Mouse (Mus musculus) CH12.LX (cell line): ENCODE results near the gene 1700016K19Rik. TPM values are rescaled to one million over a fixed set of nuclear protein-coding genes. Genes with fewer than 3 reads are reported as not detected.

Source experiments
- DNase-seq: peaks from one replicate; pipeline ENCODE4 v3.0.0-alpha.2; 2013; ENCODE audit errors: extremely low read depth
- H3K27ac ChIP-seq: 2 replicates; pipeline ENCODE4 v1.5.1; 2012; ENCODE audit warnings: low read depth, mild to moderate bottlenecking, control low read depth, moderate library complexity; ENCODE audit not compliant: insufficient read depth
- H3K27me3 ChIP-seq: replicated peaks from 2 replicates; pipeline ENCODE3; 2012; ENCODE audit warnings: inconsistent platforms
- H3K36me3 ChIP-seq, 2 experiments: replicated peaks in 1 of 2; 2 replicates each; pipeline versions ENCODE3 to v1.6.1; 2012; ENCODE audit warnings: inconsistent platforms in 1 of 2, low read length in 1 of 2, mild to moderate bottlenecking in 1 of 2, mixed read lengths in 1 of 2, moderate library complexity in 1 of 2; ENCODE audit not compliant: control insufficient read depth in 1 of 2, insufficient read depth in 1 of 2
- H3K4me1 ChIP-seq, 2 experiments: 2 replicates each; pipeline ENCODE4 v1.6.1; 2012; ENCODE audit warnings: inconsistent platforms in 1 of 2, moderate library complexity in 1 of 2; ENCODE audit not compliant: insufficient read depth in 2 of 2, control insufficient read depth in 1 of 2
- H3K4me2 ChIP-seq: 2 replicates; pipeline ENCODE4 v1.6.1; 2012; ENCODE audit warnings: low read depth, mild to moderate bottlenecking, control low read depth; ENCODE audit not compliant: poor library complexity, insufficient read depth, severe bottlenecking
- H3K4me3 ChIP-seq, 3 experiments: fragments of 150-350 bp in 1 of 3; sonication (generic) in 1 of 3; replicated peaks in 1 of 3; 2 replicates each; pipeline versions ENCODE3 to v1.5.1; 2011 to 2012; ENCODE audit warnings: low read depth in 2 of 3, low read length in 2 of 3, mild to moderate bottlenecking in 2 of 3, moderate library complexity in 2 of 3, control low read depth in 1 of 3, improper control_type of control experiment in 1 of 3, inconsistent platforms in 1 of 3, mixed read lengths in 1 of 3; ENCODE audit not compliant: poor library complexity in 1 of 3
- H3K79me2 ChIP-seq: replicated peaks from 2 replicates; pipeline ENCODE4 v1.6.1; 2012; ENCODE audit warnings: mild to moderate bottlenecking, moderate library complexity; ENCODE audit not compliant: control insufficient read depth, poor library complexity, insufficient read depth, severe bottlenecking; ENCODE audit errors: extremely low read depth
- H3K9ac ChIP-seq: 2 replicates; pipeline ENCODE4 v1.6.1; 2012; ENCODE audit warnings: low read depth, mild to moderate bottlenecking, control low read depth, moderate library complexity; ENCODE audit not compliant: insufficient read depth
- H3K9me3 ChIP-seq: replicated peaks from 2 replicates; pipeline ENCODE3; 2012; ENCODE audit warnings: low read length, inconsistent platforms, mixed read lengths
- BHLHE40 ChIP-seq: IDR thresholded peaks from 2 replicates; pipeline ENCODE4 v1.6.1; 2011; ENCODE audit warnings: mild to moderate bottlenecking, low read depth, low read length, improper control_type of control experiment
- CHD2 ChIP-seq: IDR thresholded peaks from 2 replicates; pipeline ENCODE4 v1.6.1; 2011; ENCODE audit warnings: low read length, improper control_type of control experiment
- CTCF ChIP-seq, 2 experiments: IDR thresholded peaks in 1 of 2; conservative IDR thresholded peaks in 1 of 2; 2 replicates each; pipeline ENCODE4 v1.5.1; 2011 to 2012; ENCODE audit warnings: low read depth in 2 of 2, low read length in 2 of 2, improper control_type of control experiment in 1 of 2, inconsistent platforms in 1 of 2, mild to moderate bottlenecking in 1 of 2, moderate library complexity in 1 of 2
- E2F4 ChIP-seq: IDR thresholded peaks from 2 replicates; pipeline ENCODE4 v1.6.1; 2011; ENCODE audit warnings: low read depth, low read length, improper control_type of control experiment; ENCODE audit not compliant: insufficient replicate concordance
- ELF1 ChIP-seq: IDR thresholded peaks from 2 replicates; pipeline ENCODE4 v1.6.1; 2014; ENCODE audit warnings: low read depth, mild to moderate bottlenecking, inconsistent platforms, low read length, improper control_type of control experiment
- EP300 ChIP-seq: IDR thresholded peaks from 2 replicates; pipeline ENCODE4 v1.6.1; 2011; ENCODE audit warnings: low read length, improper control_type of control experiment
- ETS1 ChIP-seq: conservative IDR thresholded peaks from 2 replicates; pipeline ENCODE4 v1.6.1; 2012; ENCODE audit warnings: low read depth, mild to moderate bottlenecking, inconsistent platforms, low read length, improper control_type of control experiment, moderate library complexity
- GABPA ChIP-seq: IDR thresholded peaks from 2 replicates; pipeline ENCODE4 v1.6.1; 2012; ENCODE audit warnings: low read depth, low read length, improper control_type of control experiment, inconsistent platforms; ENCODE audit not compliant: insufficient replicate concordance
- HCFC1 ChIP-seq: IDR thresholded peaks from 2 replicates; pipeline ENCODE4 v1.6.1; 2012; ENCODE audit warnings: low read depth, mild to moderate bottlenecking, inconsistent platforms, low read length, improper control_type of control experiment
- IRF4 ChIP-seq: IDR thresholded peaks from 2 replicates; pipeline ENCODE4 v1.6.1; 2014; ENCODE audit warnings: low read depth, mild to moderate bottlenecking, inconsistent platforms, low read length, improper control_type of control experiment
- KAT2A ChIP-seq: IDR thresholded peaks from 2 replicates; pipeline ENCODE4 v1.6.1; 2012; ENCODE audit warnings: low read length, improper control_type of control experiment, inconsistent platforms; ENCODE audit not compliant: insufficient replicate concordance
- MAFK ChIP-seq: IDR thresholded peaks from 2 replicates; pipeline ENCODE4 v1.6.1; 2011; ENCODE audit warnings: low read length, improper control_type of control experiment; ENCODE audit not compliant: insufficient replicate concordance
- MAX ChIP-seq: IDR thresholded peaks from 2 replicates; pipeline ENCODE4 v1.6.1; 2011; ENCODE audit warnings: low read length, improper control_type of control experiment
- MAZ ChIP-seq: IDR thresholded peaks from 2 replicates; pipeline ENCODE4 v1.6.1; 2012; ENCODE audit warnings: low read depth, mild to moderate bottlenecking, inconsistent platforms, low read length, improper control_type of control experiment, moderate library complexity
- MEF2A ChIP-seq: IDR thresholded peaks from 2 replicates; pipeline ENCODE4 v1.6.1; 2014; ENCODE audit warnings: low read depth, mild to moderate bottlenecking, inconsistent platforms, low read length, improper control_type of control experiment, borderline replicate concordance
- MYC ChIP-seq: IDR thresholded peaks from 2 replicates; pipeline ENCODE4 v1.6.1; 2011; ENCODE audit warnings: low read depth, mild to moderate bottlenecking, improper control_type of control experiment, low read length
- NELFE ChIP-seq: IDR thresholded peaks from 2 replicates; pipeline ENCODE4 v1.6.1; 2011; ENCODE audit warnings: low read depth, low read length, improper control_type of control experiment
- PAX5 ChIP-seq: IDR thresholded peaks from 2 replicates; pipeline ENCODE4 v1.6.1; 2012; ENCODE audit warnings: low read length, inconsistent platforms, mixed read lengths
- POLR2A ChIP-seq: IDR thresholded peaks from 2 replicates; pipeline ENCODE4 v1.6.1; 2011; ENCODE audit warnings: low read depth, mild to moderate bottlenecking, improper control_type of control experiment, low read length
- POLR2AphosphoS2 ChIP-seq: IDR thresholded peaks from 2 replicates; pipeline ENCODE4 v1.6.1; 2011; ENCODE audit warnings: low read depth, low read length, improper control_type of control experiment
- RAD21 ChIP-seq: IDR thresholded peaks from 2 replicates; pipeline ENCODE4 v1.6.1; 2011; ENCODE audit warnings: low read depth, mild to moderate bottlenecking, low read length, improper control_type of control experiment, moderate library complexity
- SIN3A ChIP-seq: IDR thresholded peaks from 2 replicates; pipeline ENCODE4 v1.6.1; 2012; ENCODE audit warnings: low read length, improper control_type of control experiment, inconsistent platforms
- SMC3 ChIP-seq: IDR thresholded peaks from 2 replicates; pipeline ENCODE4 v1.6.1; 2011; ENCODE audit warnings: low read depth, low read length, improper control_type of control experiment
- TBP ChIP-seq: conservative IDR thresholded peaks from 2 replicates; pipeline ENCODE4 v1.6.1; 2011; ENCODE audit warnings: low read depth, low read length, improper control_type of control experiment
- TCF12 ChIP-seq: IDR thresholded peaks from 2 replicates; pipeline ENCODE4 v1.6.1; 2014; ENCODE audit warnings: low read depth, mild to moderate bottlenecking, inconsistent platforms, low read length, improper control_type of control experiment
- UBTF ChIP-seq: IDR thresholded peaks from 2 replicates; pipeline ENCODE4 v1.6.1; 2012; ENCODE audit warnings: low read depth, mild to moderate bottlenecking, inconsistent platforms, low read length, improper control_type of control experiment, moderate library complexity
- USF1 ChIP-seq: IDR thresholded peaks from 2 replicates; pipeline ENCODE4 v1.6.1; 2014; ENCODE audit warnings: low read depth, mild to moderate bottlenecking, inconsistent platforms, low read length, improper control_type of control experiment
- USF2 ChIP-seq: conservative IDR thresholded peaks from 2 replicates; pipeline ENCODE4 v1.6.1; 2011; ENCODE audit warnings: low read depth, low read length, improper control_type of control experiment
- ZC3H11A ChIP-seq: IDR thresholded peaks from 2 replicates; pipeline ENCODE4 v1.6.1; 2012; ENCODE audit warnings: low read depth, mild to moderate bottlenecking, inconsistent platforms, low read length, improper control_type of control experiment
- ZMIZ1 ChIP-seq: IDR thresholded peaks from 2 replicates; pipeline ENCODE4 v1.6.1; 2012; ENCODE audit warnings: low read depth, mild to moderate bottlenecking, inconsistent platforms, low read length, improper control_type of control experiment
- dilution Hi-C: fragments of 300-500 bp; cut with MboI; formaldehyde crosslinking; loops from 2 replicates; pipeline ENCODE4 v1.14.3; 2020; ENCODE audit warnings: low sequenced_read_pairs; ENCODE audit not compliant: extremely low pct_unique_long_range_greater_than_20kb, extremely low pct_ligation_motif_present
- in situ Hi-C: fragments of 300-500 bp; cut with MboI; formaldehyde crosslinking; loops from 3 replicates; pipeline ENCODE4 v1.14.3; 2019; ENCODE audit warnings: low sequenced_read_pairs, low pct_ligation_motif_present, low pct_unique_long_range_greater_than_20kb, mixed read lengths
- polyA plus RNA-seq: library from polyadenylated mRNA; unstranded; fragments of >175 nt; gene quantifications from 2 replicates; pipeline ENCODE4 v1.2.1, GENCODE M21; 2012; ENCODE audit warnings: low read depth; ENCODE audit not compliant: insufficient read length
- total RNA-seq, 2 experiments: library from RNA; depleted of rRNA; stranded (reverse); fragments of 300-350 nt in 1 of 2; fragments of >200 nt in 1 of 2; gene quantifications; 2 replicates each; pipeline ENCODE4 v1.2.3; 2012 to 2014

1700016K19Rik gene
- total and polyA plus RNA-seq, 3 experiments: 0.76 TPM; not detected in 2

GRCm38 (mm10) chr11:75965674-75966400, 33.9 kb upstream of the 1700016K19Rik start:
- dilution Hi-C loops: no loop called here
- Histone ChIP-seq H3K79me2 (no peaks in the 10 kb centered on the region), H3K27ac (no peak overlapping the region), H3K4me3 (peak overlapping the region in 2 of 3 experiments; percentile 55 to 71), H3K9me3 (peaks cover under 1% of the 10 kb centered on the region), H3K4me2 (peak overlapping the region; percentile 92), H3K36me3 (no peaks in the 10 kb centered on the region), H3K4me1 (peaks cover 0 to 13% of the 10 kb centered on the region in 2 experiments; a peak in 2 of 4 replicates), H3K27me3 (peaks cover 80% of the 10 kb centered on the region), H3K9ac (peak overlapping the region; percentile 42; the same call in 1 of the 2 replicates)
- DNase-seq: no peak
- in situ Hi-C loops: loop anchor here (5.0 to 10.0 kb wide), 3 partner anchors 54 to 251 kb away; no protein-coding TSS in a partner anchor
- no peak for TF ChIP-seq UBTF
- TF ChIP-seq MEF2A: no peak
- no peak for TF ChIP-seq PAX5
- TF ChIP-seq HCFC1: no peak
- no peak for TF ChIP-seq NELFE
- no peak for TF ChIP-seq USF1
- TF ChIP-seq BHLHE40: no peak
- TF ChIP-seq EP300: no peak
- TF ChIP-seq RAD21: no peak
- no peak for TF ChIP-seq USF2
- TF ChIP-seq MYC: no peak
- TF ChIP-seq TCF12: no peak
- no peak for TF ChIP-seq ETS1
- TF ChIP-seq MAFK: no peak
- TF ChIP-seq POLR2A: no peak
- TF ChIP-seq ZMIZ1: no peak
- no peak for TF ChIP-seq ZC3H11A
- no peak for TF ChIP-seq ELF1

GRCm38 (mm10) chr11:75966401-75967372, 33.0 kb upstream of the 1700016K19Rik start:
- peak overlapping the region; percentile 40 to 71 (median 55) for H3K4me3 ChIP-seq
- TF ChIP-seq USF2 (no peak), CTCF (conservative IDR thresholded peaks at IDR 0.05 in 1 of 2, IDR thresholded peaks at IDR 0.05 in 1 of 2; ENCODE audit: low read depth in 2 of 2, low read length in 2 of 2) (peak; percentile 21 to 93; a peak in 2 of 4 replicates), MEF2A (peak; percentile 47; the same call in 1 of the 2 replicates), SIN3A (peak; percentile 15; the same call in 1 of the 2 replicates), MAX (peak; percentile 36), GABPA (no peak), ELF1 (no peak; the same call in 1 of the 2 replicates), ZC3H11A (peak; percentile 65; the same call in 1 of the 2 replicates), KAT2A (no peak), POLR2AphosphoS2 (no peak), MAZ (0 out of 2 replicates have a peak, but pooled peaks have one; percentile 42), IRF4 (peak; percentile 27), SMC3 (peak; percentile 90), TBP (no peak), TCF12 (peak; percentile 40; the same call in 1 of the 2 replicates), CHD2 (no peak), E2F4 (no peak)

More at GRCm38 (mm10) chr11:75966401-75967372, 33.0 kb upstream of the 1700016K19Rik start:
- no peaks in the 10 kb centered on the region for H3K79me2 ChIP-seq
- no peaks in the 10 kb centered on the region for H3K36me3 ChIP-seq
- H3K4me2 ChIP-seq: peak overlapping the region; percentile 92
- peak; percentile 57 for DNase-seq
- peaks cover 84% of the 10 kb centered on the region for H3K27me3 ChIP-seq
- peaks cover 0 to 13% of the 10 kb centered on the region in 2 experiments; a peak in 2 of 4 replicates for H3K4me1 ChIP-seq
- dilution Hi-C loops (no loop called here), in situ Hi-C loops (loop anchor here (5.0 to 10.0 kb wide), 3 partner anchors 54 to 252 kb away; no protein-coding TSS in a partner anchor)
- peak overlapping the region; percentile 42 for H3K9ac ChIP-seq
- H3K9me3 ChIP-seq: no peaks in the 10 kb centered on the region
- no peak overlapping the region for H3K27ac ChIP-seq
